Mouse (Mus musculus) embryonic facial prominence, embryonic 12.5 days (tissue): ENCODE results near the gene Hcar1. TPM values are rescaled to one million over a fixed set of nuclear protein-coding genes. Genes with fewer than 3 reads are reported as not detected.

ENCODE experiments used
- ATAC-seq: fragments of 200-750 bp; cut with Nextera tagmentation; 2 replicates; pipeline ENCODE4 v1.8.0; 2017; ENCODE audit not compliant: insufficient number of reproducible peaks, insufficient read depth, low FRiP score, low TSS enrichment
- H3K27ac ChIP-seq: fragments of 300-500 bp; sonication (generic); 2 replicates; pipeline ENCODE4 v1.5.1; 2016; ENCODE audit warnings: mild to moderate bottlenecking
- H3K27me3 ChIP-seq: fragments of 300-500 bp; sonication (generic); 2 replicates; pipeline ENCODE4 v1.6.1; 2016; ENCODE audit warnings: mild to moderate bottlenecking, moderate library complexity
- H3K36me3 ChIP-seq: fragments of 300-500 bp; sonication (generic); 2 replicates; pipeline ENCODE4 v1.6.1; 2016; ENCODE audit warnings: mild to moderate bottlenecking
- H3K4me1 ChIP-seq: fragments of 300-500 bp; sonication (generic); 2 replicates; pipeline ENCODE4 v1.6.1; 2016
- H3K4me2 ChIP-seq: fragments of 300-500 bp; sonication (generic); replicated peaks from 2 replicates; pipeline ENCODE4 v1.6.1; 2016; ENCODE audit warnings: mild to moderate bottlenecking, moderate library complexity
- H3K4me3 ChIP-seq: fragments of 300-500 bp; sonication (generic); 2 replicates; pipeline ENCODE4 v1.5.1; 2016; ENCODE audit warnings: mild to moderate bottlenecking
- H3K9ac ChIP-seq: fragments of 300-500 bp; sonication (generic); 2 replicates; pipeline ENCODE4 v1.6.1; 2016; ENCODE audit warnings: mild to moderate bottlenecking, moderate library complexity
- H3K9me3 ChIP-seq: fragments of 300-500 bp; sonication (generic); 2 replicates; pipeline ENCODE4 v1.6.1; 2016; ENCODE audit warnings: mild to moderate bottlenecking, moderate library complexity
- WGBS: fragments of 180-500 bp; shearing (Covaris S2); methylation state at CpG from one replicate; pipeline ENCODE4 v1.1.7; 2016; 5-methylcytosine and 5-hydroxymethylcytosine counted together
- polyA plus RNA-seq: library from polyadenylated mRNA; unstranded; fragments of >200 nt; fragmentation: Nextera tagmentation; extraction: Ambion mirVana; gene quantifications from 2 replicates; pipeline ENCODE4 v1.2.1, GENCODE M21; 2016

Gene Hcar1
- polyA plus RNA-seq, 1 experiment from 2014 or later = 0.26 TPM

DNA sequence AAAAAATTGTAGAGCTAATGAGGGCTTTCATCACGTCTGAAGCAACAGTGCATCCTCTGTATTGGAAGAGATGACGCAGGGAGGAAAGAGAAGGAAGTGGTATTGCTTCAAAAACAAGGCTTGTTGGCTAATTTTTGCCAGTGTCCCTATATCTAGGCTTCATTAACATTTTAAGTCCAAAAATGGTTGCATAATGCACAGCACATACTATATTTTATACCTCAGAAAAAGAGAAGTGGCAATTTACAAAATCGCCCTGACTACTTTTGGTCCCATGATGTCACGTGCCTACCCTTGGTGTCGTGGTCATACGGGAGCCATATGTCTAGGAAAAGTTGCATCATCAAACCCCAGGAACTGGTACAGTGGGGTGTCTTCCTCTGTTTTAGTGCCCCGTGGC lies 47.5 kb downstream of the Hcar1 start:
- H3K4me2 ChIP-seq = no peak overlapping the region
- WGBS = 85% methylated on average over 7 of the region's 7 CpGs
- peaks cover 5% of the 10 kb centered on the region; the same call in 1 of the 2 replicates for H3K4me1 ChIP-seq
- no peaks in the 10 kb centered on the region for H3K27me3 ChIP-seq
- no peaks in the 10 kb centered on the region for H3K36me3 ChIP-seq
- H3K9me3 ChIP-seq = no peaks in the 10 kb centered on the region
- H3K4me3 ChIP-seq = no peak overlapping the region
- no peak overlapping the region for H3K9ac ChIP-seq
- ATAC-seq = no peak
- H3K27ac ChIP-seq = no peak overlapping the region

DNA sequence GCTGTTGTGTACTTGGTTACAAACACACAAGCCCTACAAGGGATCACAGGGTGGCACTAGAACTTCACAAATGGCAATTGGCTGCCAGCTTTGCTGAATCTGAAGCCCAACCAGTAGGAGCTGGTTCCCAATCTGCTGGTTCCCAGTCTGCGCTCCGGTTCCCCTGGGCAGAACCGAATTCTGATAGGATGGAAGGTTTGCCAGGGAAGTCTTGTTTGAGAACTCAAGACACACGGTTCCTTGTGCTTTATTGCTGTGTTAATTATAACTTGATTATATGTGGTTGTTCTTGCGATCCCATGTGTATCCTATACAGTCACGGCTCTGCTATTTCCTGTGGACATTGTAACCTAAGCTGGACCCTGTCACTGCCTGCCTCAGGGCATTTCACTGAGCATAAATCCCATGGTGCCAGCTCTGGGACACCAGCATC lies 52.1 kb downstream of the Hcar1 start:
- 0 out of 2 replicates have a peak, but pooled peaks have one; percentile 50 for ATAC-seq
- no peaks in the 10 kb centered on the region for H3K27me3 ChIP-seq
- no peaks in the 10 kb centered on the region for H3K36me3 ChIP-seq
- no peak overlapping the region for H3K4me3 ChIP-seq
- peak overlapping the region; percentile 61; the same call in 1 of the 2 replicates for H3K27ac ChIP-seq
- peaks cover 5% of the 10 kb centered on the region; the same call in 1 of the 2 replicates for H3K4me1 ChIP-seq
- H3K4me2 ChIP-seq = no peak overlapping the region
- 42% methylated on average over 6 of the region's 6 CpGs for WGBS
- no peaks in the 10 kb centered on the region for H3K9me3 ChIP-seq
- no peak overlapping the region for H3K9ac ChIP-seq

Other genes starting within 250 kb of the Hcar1 start
- 50.6 and 53.2 TPM in 2 replicates for gene Clip1, start 195.4 kb downstream of the Hcar1 start, polyA plus RNA-seq
- 90.7 and 98.4 TPM in 2 replicates for gene Zcchc8, start 158.9 kb downstream of the Hcar1 start, polyA plus RNA-seq
- 161 and 164 TPM in 2 replicates for gene Rsrc2, start 130.6 kb downstream of the Hcar1 start, polyA plus RNA-seq
- gene Kntc1, start 130.3 kb downstream of the Hcar1 start, polyA plus RNA-seq = 40.9 and 41.2 TPM in 2 replicates
- gene Hcar2, start 14.5 kb downstream of the Hcar1 start, polyA plus RNA-seq = 0.11 and 0.19 TPM in 2 replicates
- 162 and 169 TPM in 2 replicates for gene Denr, start 27.2 kb upstream of the Hcar1 start, polyA plus RNA-seq
- 2.8 and 5.4 TPM in 2 replicates for gene Gm43518, start 47.4 kb upstream of the Hcar1 start, polyA plus RNA-seq
- gene Ccdc62, start 50.7 kb upstream of the Hcar1 start, polyA plus RNA-seq = 7.1 and 7.8 TPM in 2 replicates
- 10.0 and 11.4 TPM in 2 replicates for gene Hip1r, start 93.6 kb upstream of the Hcar1 start, polyA plus RNA-seq
- 42.5 and 42.8 TPM in 2 replicates for gene Vps37b, start 152.2 kb upstream of the Hcar1 start, polyA plus RNA-seq
- 1.3 and 1.9 TPM in 2 replicates for gene Abcb9, start 215.8 kb upstream of the Hcar1 start, polyA plus RNA-seq
- gene Ogfod2, start 232.3 kb upstream of the Hcar1 start, polyA plus RNA-seq = 19.2 and 21.0 TPM in 2 replicates
- 113 and 122 TPM in 2 replicates for gene Arl6ip4, start 236.1 kb upstream of the Hcar1 start, polyA plus RNA-seq